Mouse (Mus musculus) cortical plate, adult 2 months (tissue): ENCODE measurements around the gene Gm21904. TPM values are rescaled to one million over a fixed set of nuclear protein-coding genes. Genes with fewer than 3 reads are reported as not detected.
"Not testable (repeated sequence)": the region's sequence is repeated elsewhere in the genome, so short reads cannot be mapped to it uniquely, and the experiment has no call there.

Experiments
- H3K27ac ChIP-seq: fragments of 200-500 bp; 2 replicates; pipeline ENCODE4 v1.5.1; 2012; ENCODE audit warnings: low read length, control low read depth, inconsistent platforms; ENCODE audit not compliant: insufficient read depth
- H3K4me1 ChIP-seq: fragments of 200-500 bp; 2 replicates; pipeline ENCODE4 v1.6.1; 2011; ENCODE audit warnings: low read length; ENCODE audit not compliant: control insufficient read depth, insufficient read depth
- H3K4me3 ChIP-seq: fragments of 200-500 bp; 2 replicates; pipeline ENCODE4 v1.5.1; 2011; ENCODE audit warnings: mild to moderate bottlenecking, low read length, control low read depth; ENCODE audit not compliant: insufficient read depth
- polyA plus RNA-seq: library from polyadenylated mRNA; depleted of rRNA; stranded (reverse); fragments of >200 nt; gene quantifications from 2 replicates; pipeline ENCODE4 v1.2.3, GENCODE M21; 2012; rRNA removed

The Gm21904 gene
- polyA plus RNA-seq, result not detected in 2 replicates

DNA sequence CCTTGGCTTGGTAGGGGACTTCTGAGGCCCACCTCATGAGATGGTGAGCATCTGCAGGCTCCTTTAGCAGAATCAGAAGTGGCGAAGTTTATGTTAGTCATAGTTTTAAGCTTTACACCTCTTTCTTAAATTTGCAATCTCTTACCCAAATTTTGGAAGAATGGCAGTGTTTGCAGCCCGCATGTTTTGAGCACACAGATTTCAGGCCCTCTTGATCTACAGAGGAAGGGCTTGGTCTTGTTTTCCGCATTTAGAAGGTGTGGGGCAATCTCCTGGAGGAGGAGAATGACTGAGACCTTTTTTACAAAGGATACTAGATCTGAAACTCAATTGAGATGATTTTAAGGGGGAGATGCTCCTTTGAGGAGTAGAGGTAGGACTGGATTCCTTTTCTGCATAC, at the start of gene Gm21904:
Gm21904 (minus strand) TSS at position 101 of the 400 bp plus-strand sequence.
- H3K27ac ChIP-seq, H3K4me3 ChIP-seq, H3K4me1 ChIP-seq: not testable (repeated sequence)

DNA sequence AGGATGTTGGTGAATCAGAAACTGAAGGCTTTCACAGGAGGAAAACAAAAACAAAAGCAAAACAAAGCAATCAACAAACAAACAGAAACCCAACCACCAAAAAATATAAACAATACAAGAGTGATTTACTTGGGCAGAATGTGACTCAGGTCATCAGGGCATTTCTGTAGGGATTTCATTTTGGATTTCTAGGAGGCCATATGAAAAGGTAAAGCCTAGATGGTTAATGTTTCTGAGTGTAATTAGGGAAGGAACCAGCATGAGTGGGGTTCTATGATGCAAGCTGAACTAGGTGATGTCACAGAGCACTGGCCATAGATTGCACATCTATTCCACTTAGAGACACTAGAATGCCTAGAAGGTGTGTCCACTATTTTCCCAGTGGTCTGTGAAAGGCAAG, 28.4 kb upstream of the Gm21904 start, which contains the start of the genes Gm20772 and Gm20831:
Gm20772 (plus strand) TSS at position 301 of the 400 bp plus-strand sequence.
Gm20831 (plus strand) TSS at position 301 of the 400 bp plus-strand sequence.
- H3K27ac ChIP-seq, H3K4me3 ChIP-seq, H3K4me1 ChIP-seq: not testable (repeated sequence)

Other genes with a start within 250 kb of the Gm21904 start
- gene Gm20772, start 28.5 kb upstream of the Gm21904 start, polyA plus RNA-seq, result not detected in 2 replicates
- gene Gm20831, start 28.5 kb upstream of the Gm21904 start, polyA plus RNA-seq, result not detected in 2 replicates
- gene Srsy, start 91.1 kb upstream of the Gm21904 start, polyA plus RNA-seq, result not detected in 2 replicates
- gene Gm21764, start 215.5 kb upstream of the Gm21904 start, polyA plus RNA-seq, result not detected in 2 replicates
- gene Ssty1, start 242.8 kb upstream of the Gm21904 start, polyA plus RNA-seq, result not detected in 2 replicates